Mouse (Mus musculus): ENCODE results near the gene Slc38a6. TPM values are rescaled to one million over a fixed set of nuclear protein-coding genes. Genes with fewer than 3 reads are reported as not detected.

The Slc38a6 gene
- total RNA-seq, 2 experiments from 2014 or later, result 0.68 to 2.7 TPM

GRCm38 (mm10) chr12:73353362-73353761, 66.8 kb downstream of the Slc38a6 start:
- no peak for ATAC-seq (replicated peaks; ENCODE audit: low FRiP score, poor library complexity, severe bottlenecking)

DNA sequence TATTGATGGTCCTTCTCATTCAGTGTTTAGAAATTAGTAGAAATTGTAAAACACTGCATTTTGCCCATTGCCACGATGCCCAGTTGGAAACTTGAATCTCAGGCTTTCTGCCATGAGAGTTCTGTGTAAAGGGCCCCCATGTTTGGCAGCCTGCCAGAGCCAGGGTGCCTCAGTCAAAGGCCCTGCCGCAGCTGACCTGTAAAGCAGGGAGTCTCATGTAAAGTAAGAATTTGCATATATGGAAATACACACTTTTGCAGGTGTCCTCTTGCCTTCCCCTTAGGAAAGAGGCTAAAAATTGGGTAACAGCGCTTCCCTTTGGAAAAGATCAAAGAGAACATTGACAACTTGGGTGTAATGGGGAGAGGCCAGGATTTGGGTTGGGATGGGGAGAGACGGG, 67.9 kb downstream of the Slc38a6 start:
- ATAC-seq (replicated peaks; ENCODE audit: low FRiP score, poor library complexity, severe bottlenecking), result no peak

- ATAC-seq (replicated peaks; ENCODE audit: low FRiP score, poor library complexity, severe bottlenecking), result no peak
These were observed 68.7 kb downstream of the Slc38a6 start for GRCm38 (mm10) chr12:73355084-73355775.

DNA sequence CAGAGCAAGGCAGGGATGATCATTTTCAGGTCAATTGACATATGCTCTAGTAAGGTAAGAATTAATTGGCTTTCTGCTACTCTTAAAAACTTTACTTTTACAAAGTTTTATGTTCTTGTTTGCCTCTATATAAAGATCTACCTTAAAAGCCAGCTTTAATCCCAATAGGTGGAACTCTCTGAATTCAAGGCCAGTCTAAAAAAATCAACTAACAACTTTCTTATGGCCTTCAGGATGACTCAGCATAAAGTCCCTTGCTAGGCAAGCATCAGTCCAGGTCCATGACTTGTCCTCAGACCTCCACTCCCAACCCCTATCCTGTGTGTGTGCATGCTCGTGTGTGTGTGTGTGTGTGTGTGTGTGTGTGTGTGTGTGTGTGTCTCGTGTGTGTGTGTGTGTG, 70.1 kb downstream of the Slc38a6 start:
- no peak for ATAC-seq (replicated peaks; ENCODE audit: low FRiP score, poor library complexity, severe bottlenecking)

DNA sequence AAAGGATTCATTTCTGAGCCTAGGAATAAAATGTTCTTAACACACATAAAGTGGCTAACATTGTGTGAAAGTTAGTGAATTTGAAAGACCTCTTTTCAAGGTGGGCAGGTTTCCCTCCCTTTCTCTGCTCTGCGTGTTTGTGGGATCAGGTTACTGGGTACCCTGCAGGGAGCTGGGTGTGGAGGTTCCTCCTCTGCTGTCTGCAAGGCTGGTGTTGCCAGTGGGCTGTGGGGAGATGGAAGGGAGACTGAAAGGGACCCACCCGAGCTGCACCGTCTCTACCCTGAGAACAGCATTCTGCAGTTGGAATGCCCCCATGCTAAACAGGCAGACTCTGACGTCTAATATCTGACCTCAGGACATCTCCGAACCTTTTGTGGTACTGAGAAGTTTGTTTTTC, 70.7 kb downstream of the Slc38a6 start:
- no peak for ATAC-seq (replicated peaks; ENCODE audit: low FRiP score, poor library complexity, severe bottlenecking)

- no peak for ATAC-seq (replicated peaks; ENCODE audit: low FRiP score, poor library complexity, severe bottlenecking)
These were observed 71.2 kb downstream of the Slc38a6 start for GRCm38 (mm10) chr12:73357736-73358135.

GRCm38 (mm10) chr12:73358640-73359039, 72.1 kb downstream of the Slc38a6 start:
- no peak for ATAC-seq (replicated peaks; ENCODE audit: low FRiP score, poor library complexity, severe bottlenecking)

DNA sequence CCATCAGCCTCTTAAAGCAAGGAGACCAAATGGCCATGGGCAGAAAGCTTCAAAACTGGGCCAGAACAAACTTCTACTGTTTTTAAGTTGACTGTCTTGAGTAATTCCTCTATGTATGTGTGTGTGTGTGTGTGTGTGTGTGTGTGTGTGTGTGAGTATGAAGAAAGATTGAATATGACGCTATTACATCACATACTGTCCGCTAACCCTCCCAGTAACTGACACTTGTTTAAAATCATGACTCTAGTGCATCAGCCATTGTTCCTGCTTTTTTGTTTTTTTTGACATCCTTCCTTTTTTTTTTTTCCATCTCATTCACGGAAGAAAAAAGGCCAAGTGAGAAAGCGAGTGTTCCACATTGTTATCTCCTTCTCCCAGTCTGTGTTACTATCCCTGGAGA, 72.9 kb downstream of the Slc38a6 start:
- ATAC-seq (replicated peaks; ENCODE audit: low FRiP score, poor library complexity, severe bottlenecking), result no peak

- ATAC-seq (replicated peaks; ENCODE audit: low FRiP score, poor library complexity, severe bottlenecking), result no peak
These were observed 74.6 kb downstream of the Slc38a6 start for GRCm38 (mm10) chr12:73361201-73361600.

DNA sequence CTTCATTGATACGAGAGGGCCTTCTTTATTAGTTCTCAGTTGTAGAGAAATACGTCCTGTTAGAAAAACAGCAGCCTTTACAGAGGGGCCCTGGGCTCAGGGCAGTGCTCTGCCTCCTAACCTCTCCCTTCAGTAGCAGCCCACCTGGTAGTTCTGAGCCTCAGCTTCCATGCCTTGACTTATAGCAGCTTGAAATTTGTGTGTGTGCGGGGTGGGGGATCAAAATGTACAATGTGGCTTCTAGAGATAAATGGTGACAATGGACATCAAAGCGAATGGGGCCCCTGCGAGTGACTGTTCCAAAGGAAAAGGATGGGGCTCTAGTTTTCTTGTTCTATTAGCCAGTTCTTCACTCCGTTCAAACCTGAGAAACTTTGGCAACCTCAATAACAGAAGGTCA, 76.8 kb downstream of the Slc38a6 start:
- ATAC-seq (replicated peaks; ENCODE audit: low FRiP score, poor library complexity, severe bottlenecking), result no peak

DNA sequence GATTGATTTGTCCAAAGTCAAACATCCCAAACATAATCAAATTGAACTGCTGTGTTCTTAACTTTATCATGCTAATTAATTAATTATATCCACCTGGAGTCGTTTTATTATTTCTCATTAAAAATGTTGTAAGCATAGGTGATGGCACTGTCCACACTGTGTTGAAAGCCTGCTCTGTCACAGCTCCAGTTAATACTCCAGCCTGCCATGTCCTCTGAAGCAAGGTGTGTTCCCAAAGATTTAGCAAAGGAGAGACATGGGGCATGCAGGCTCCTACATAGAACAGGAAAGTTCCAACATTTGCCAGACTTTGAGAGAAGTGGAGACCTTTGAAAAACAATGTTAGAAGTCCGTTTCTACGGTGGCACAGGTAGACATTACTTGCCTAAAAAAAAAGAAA, 77.4 kb downstream of the Slc38a6 start:
- no peak for ATAC-seq (replicated peaks; ENCODE audit: low FRiP score, poor library complexity, severe bottlenecking)

GRCm38 (mm10) chr12:73366581-73366980, 80.0 kb downstream of the Slc38a6 start:
- ATAC-seq (replicated peaks; ENCODE audit: low FRiP score, poor library complexity, severe bottlenecking), result no peak

GRCm38 (mm10) chr12:73367460-73368079, 81.0 kb downstream of the Slc38a6 start:
- ATAC-seq (replicated peaks; ENCODE audit: low FRiP score, poor library complexity, severe bottlenecking), result no peak

- ATAC-seq (replicated peaks; ENCODE audit: low FRiP score, poor library complexity, severe bottlenecking), result no peak
These were observed 82.5 kb downstream of the Slc38a6 start for GRCm38 (mm10) chr12:73368868-73369608.

DNA sequence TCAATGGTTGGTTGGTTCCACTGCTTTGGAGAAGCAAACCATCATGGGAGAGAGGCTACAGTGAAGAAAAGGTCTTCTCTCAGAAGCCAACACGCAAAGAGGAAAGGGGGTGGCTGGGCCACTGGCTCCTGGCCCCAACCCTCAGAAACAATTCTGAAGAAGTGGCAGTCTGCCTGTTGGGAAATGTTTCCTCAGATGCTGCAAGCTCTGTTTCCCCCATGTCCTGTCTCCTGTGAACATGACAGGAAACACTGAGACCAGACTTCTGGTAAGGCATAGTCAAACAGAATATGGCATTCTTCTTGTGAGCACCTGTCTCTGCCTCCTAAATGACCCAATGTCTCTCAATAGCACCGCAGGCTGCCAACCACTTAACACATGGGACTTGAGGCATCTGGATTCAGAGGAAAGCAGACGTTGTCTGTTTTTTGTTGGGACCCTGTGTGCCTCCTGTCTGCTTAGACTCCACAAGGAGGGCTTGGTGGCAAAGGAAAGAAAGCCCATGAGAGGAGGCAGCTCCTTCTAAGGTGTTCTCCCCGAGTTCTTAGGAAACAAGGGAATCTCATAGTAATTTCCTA, 83.9 kb downstream of the Slc38a6 start:
- no peak for ATAC-seq (replicated peaks; ENCODE audit: low FRiP score, poor library complexity, severe bottlenecking)

- no peak for ATAC-seq (replicated peaks; ENCODE audit: low FRiP score, poor library complexity, severe bottlenecking)
These were observed 84.6 kb downstream of the Slc38a6 start for GRCm38 (mm10) chr12:73371132-73371531.

DNA sequence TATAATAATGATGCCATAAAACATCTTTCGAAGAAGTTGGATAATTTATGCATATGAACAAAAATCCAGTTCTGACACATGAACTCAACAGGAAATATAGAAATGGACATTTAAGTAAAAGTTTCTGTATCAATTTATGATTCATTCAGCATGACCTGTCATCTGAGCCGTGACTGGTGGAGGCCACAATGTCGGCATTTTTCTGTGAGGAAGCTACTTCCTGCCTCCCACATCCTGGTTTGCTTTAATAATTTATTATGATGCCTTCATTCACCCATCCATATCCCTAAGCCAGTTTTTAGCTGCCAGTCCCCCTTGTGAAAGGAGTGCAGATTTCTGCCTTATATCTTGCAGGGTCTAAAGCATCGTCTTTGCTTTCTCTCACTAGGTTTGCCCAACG, 91.4 kb downstream of the Slc38a6 start:
- ATAC-seq (replicated peaks; ENCODE audit: low FRiP score, poor library complexity, severe bottlenecking), result no peak

- no peak for ATAC-seq (replicated peaks; ENCODE audit: low FRiP score, poor library complexity, severe bottlenecking)
These were observed 92.3 kb downstream of the Slc38a6 start for GRCm38 (mm10) chr12:73378724-73379355.

GRCm38 (mm10) chr12:73380686-73381360, 94.2 kb downstream of the Slc38a6 start:
- no peak for ATAC-seq (replicated peaks; ENCODE audit: low FRiP score, poor library complexity, severe bottlenecking)

DNA sequence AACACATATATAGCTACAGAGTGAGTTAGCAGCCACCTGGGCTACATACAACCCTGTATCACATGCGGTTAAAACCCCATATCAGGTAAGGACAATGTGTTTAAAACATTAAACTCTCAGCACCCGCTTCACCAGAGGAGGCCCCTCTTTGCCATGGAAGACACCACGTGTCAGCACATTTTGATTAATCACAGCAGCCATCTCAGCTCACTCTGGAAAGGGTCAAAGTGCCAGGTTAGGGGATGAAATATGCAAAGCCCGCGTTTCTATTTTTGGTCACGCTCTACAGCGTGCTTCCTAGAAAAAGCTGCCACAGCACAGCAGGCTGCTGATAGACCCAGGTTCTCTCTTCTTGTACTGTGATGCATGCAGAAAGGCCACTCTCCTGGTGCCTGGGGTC, 94.9 kb downstream of the Slc38a6 start:
- ATAC-seq (replicated peaks; ENCODE audit: low FRiP score, poor library complexity, severe bottlenecking), result no peak
